Mouse (Mus musculus): Measurements from ENCODE around the gene Lcor.

Lcor gene

DNA sequence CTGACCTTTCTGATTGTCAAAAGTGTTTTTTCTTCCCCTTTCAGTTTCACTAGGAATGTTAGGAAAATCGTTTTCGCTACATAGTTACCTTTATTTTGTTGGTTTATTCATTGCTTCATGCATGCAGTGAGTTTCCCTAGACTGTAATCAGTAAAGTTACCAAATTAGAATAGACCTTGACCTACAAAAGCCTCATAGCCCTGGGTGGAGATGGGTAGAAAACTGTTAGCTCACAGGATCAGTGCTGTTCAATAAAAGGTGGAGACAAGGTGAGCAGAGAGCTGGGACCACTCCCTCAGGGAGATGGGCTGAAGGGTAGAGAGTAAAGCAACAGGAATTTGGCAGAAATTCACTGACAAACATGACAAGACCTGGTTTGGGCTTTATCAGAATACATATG lies 91.3 kb downstream of the Lcor start:
- no peak for DNase-seq

DNA sequence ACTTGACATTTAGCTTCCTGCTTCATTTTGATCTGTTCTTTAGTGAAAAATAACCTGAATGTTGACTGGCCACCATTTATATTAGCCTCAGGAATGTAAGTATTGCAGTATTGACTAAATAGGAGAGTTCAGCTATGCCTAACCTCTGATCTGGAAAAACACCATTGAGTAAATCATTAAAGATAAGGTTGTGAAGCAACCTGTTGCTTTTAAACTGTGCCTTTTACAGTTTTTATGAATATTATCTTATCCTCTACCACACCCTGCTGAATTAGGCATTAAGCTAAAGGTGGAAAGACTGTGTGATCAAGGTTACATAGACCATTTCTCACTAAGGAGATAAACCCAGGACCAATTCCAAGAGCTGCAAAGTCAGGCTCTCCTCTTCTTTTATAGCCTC lies 95.1 kb downstream of the Lcor start:
- no peak for DNase-seq

DNA sequence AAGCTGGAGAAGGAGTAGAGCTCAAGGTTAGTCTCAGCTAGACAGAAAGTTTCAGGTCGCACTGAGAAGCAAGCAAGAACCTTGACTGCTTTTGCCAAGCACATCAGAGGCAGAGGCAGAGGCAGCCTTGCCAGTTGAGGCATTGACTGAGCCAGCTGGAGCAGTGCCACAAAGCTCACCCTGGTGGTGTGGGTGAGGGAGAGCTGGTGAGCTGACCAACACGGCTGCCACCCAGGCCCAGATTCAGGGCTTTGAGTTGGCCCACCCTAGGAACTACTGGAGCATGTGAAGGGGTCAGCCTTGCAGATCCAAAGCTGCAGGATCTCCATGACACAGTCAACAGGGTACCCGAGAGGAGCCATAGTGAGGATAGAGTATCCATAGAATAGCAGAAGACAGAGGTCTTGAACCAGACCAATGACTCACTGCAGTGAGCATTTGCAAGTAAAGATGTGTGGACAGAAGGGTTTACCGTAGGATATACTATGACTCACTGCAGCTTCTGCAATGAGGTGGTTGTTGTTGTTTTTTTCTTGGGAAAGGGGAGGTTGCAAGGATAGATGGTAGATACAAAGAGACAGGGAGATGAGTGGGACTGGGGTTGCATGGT lies 97.0 kb downstream of the Lcor start:
- no peak for DNase-seq

DNA sequence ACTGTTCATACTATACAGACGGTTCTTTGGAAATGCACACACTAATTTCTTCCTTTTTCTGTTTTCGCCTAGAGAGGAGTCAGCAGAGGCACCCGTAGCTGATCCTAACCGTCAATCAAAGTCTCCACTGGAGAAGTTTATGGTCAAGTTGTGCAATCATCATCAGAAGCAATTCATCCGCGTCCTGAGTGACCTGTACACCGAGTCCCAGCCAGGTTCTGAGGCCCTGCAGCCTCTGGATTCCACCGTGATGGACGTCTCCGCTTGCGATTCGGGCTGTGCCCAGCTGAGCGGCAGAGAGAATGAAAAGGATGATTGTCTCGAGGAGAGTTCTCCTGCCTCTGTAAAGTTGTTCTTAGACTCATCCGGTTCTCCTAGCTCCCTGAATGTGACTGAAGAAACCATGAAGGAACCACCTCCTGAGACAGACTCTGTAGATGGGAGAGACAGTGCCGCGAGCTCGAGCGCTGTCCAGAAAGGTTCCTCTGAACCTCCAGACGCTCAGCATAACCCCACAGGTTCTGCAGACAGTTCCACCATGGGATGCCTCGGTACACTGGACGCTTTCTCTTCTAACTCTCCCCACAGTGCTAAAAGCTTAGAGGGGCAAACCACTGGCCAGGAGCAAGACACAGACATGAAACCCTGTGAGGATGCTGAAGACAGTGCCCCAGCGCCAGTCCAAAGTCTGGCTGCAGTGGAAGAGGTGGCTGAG lies 99.4 kb downstream of the Lcor start, which contains the start of gene Gm340:
Gene Gm340 (plus strand): TSS at position 665 of the 715 bp plus-strand sequence.
- DNase-seq: no peak

DNA sequence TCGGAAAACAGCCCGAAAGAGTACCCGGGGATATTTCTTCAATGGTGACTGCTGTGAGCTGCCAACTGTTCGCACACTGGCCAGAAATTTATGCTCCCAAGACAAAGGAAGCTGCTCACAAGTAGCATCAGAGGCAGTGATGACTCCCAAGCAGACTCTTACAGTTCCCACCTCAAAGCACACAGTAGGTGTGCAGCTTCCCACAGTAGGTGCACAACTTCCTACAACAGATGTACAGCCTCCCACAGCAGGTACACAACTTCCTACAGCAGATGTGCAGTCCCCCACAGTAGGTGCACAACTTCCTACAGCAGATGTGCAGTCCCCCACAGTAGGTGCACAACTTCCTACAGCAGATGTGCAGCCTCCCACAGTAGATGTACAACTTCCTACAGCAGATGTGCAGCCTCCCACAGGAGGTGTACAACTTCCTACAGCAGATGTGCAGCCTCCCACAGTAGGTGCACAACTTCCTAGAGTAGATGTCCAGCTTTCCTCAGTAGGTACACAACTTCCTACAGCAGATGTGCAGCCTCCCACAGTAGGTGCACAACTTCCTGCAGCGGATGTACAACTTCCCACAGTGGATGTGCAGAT lies 100.6 kb downstream of the Lcor start:
- no peak for DNase-seq

DNA sequence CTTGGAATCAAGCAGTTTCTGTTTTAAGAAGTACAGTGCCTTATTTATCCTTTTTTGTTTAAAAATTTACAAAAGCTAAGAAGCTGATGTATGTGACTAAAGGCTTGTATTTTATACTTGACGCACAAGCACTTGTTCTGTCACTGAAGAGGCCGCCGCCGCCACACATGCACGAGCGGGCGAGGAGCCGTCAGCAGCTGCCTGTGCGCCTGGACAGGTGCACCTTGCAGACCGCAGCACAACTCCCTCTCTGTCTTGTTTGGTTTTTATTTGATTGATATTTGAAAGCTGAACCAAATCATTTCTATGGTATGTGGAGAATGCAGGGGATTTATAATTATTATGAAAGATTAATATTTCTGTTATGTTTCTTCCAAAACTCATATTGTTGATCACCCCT lies 104.3 kb downstream of the Lcor start:
- DNase-seq: no peak

DNA sequence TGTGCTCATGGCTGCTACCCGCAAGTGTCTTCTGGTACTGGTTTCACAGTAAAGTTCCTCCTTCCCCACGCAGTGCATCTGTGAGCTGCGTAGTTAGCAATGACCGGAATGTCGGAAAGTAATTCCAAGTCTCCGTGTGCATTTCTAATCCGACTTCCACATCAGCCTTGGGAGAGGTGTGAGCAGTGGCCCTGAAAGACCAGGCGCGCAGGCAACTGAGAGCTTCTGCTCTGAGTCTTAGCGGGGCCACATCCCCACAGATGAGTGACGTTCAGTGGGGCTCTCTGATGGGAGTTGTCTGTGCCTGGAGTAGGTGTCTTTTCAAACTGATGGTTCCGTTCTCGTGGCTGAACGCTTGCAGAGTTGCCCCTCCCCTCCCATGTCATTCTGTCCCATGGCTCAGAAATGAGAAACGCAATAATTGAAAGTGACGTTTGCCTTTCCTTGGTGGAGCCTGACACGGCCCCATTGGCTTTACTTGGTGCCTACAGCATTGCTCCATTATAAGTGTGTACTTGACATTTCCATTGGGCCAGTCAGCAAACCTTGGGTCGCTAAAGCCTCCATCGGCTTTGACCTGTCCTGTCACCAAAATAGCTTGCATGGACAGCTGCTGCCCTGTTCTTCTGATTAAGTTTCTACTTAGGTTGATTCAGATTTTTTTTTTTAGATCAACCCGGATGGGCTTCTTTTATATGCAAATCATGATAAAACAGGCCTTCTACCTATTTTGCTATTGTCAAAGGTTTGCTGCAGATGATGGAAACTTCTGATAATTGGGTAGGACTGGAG lies 105.2 kb downstream of the Lcor start:
- DNase-seq: no peak

DNA sequence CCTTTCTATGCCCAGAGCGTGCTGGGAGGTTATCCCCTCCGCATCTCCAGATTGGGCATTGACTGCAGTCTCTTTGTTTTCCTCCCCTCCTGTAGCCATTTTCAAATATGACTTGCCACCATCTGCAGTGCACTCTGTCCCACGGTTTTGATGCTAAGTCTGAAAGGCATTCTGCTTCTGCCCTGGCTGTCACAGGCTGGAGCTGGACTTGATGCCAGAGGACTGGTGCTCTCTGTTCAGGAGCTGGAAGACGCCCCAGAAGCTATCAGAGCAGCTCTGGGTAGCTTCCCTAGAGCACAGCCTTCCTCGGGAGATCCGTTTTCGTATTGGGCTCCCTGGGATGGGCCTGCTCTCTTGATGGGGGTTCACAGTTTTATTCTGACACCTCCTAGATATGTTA lies 106.6 kb downstream of the Lcor start:
- DNase-seq: no peak

DNA sequence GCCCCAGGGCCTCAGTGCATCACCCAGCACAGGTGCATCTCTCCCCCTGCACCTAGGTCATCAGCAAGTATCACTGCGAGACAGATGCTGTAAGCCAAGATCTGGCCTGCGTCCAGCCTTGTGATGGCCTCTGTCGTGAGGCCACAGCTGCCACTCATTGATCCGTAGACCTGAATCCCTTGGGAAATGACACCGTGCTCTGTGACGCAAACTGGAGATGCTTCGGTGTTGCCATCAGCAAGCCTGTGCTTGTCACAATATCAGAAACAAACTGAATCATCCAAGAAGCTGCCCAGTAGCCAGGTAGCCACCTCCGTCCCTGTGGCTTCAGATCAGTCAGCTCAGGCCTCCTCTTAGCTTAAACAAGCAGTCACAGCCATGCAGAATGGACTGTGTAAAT lies 107.2 kb downstream of the Lcor start:
- DNase-seq: no peak

DNA sequence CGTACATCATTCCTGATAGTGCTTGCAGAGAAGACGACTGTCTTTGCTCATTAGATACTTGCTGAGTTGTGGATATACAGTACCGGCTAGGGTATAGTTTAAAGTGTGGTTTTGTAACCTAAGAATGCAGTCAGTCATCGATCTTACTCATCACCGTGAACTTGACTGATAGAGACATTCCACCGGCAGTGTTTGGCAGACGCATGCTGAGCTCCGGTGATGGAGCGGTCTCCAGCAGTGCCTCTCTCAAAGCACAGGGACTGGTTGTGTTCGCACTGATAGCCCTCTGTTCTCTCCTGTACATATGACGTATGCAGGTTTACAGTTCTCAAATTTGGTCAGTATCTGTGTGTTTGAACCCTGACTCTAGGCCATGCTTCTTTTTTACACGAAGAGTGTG lies 109.4 kb downstream of the Lcor start:
- no peak for DNase-seq

DNA sequence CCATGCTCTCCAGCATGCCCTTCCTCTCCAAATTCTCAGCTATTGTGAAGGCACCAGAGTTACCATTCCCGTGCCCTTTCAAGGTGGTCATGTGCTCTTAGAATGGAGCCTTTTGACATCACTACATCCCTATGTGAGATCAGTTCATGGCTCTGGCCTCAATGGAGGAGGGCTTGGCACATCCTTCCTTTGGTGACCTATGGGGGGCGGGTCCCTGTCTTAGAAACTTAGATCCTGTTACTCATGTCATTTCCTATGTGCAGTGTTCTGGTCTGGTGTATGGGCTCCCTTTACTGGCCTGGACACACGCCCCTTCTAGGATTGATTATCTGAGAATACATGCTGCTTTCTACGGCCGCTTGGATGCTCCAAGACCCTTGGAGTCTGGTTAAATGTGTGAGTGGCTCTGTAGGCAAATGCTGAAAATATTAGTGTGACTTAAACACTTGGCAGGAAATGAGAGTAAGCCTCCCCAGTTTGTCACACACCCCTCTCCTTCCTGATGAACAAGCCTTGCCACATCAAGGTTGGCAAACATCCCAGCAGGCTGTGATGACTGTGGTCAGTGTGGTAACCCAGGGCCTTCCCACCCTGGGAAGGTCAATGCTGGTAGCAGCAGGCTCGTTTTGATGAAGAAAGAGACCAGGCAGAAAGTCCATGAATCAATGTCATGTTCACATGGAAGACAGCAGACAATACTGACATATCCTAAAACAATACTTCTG lies 114.9 kb downstream of the Lcor start:
- DNase-seq: no peak

DNA sequence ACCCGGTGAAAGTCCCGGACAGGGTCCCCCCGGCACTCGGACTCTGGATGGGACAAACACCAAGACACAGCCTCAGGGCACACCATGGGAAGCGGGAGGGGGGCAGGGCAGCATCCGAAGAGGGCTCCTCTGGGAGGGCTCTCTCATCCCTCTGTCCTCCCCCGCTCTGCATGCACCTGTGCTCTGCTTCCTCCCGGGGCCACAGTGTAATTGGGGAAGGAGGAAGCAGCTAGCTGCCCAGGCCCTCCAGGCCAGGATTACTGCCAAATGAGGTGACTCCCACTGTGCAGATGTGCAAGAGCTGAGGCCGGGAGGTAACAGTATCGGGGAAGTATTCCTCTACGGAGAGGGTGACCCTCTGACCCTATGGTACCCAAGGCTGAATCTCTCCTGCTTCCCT lies 118.2 kb downstream of the Lcor start:
- no peak for DNase-seq

DNA sequence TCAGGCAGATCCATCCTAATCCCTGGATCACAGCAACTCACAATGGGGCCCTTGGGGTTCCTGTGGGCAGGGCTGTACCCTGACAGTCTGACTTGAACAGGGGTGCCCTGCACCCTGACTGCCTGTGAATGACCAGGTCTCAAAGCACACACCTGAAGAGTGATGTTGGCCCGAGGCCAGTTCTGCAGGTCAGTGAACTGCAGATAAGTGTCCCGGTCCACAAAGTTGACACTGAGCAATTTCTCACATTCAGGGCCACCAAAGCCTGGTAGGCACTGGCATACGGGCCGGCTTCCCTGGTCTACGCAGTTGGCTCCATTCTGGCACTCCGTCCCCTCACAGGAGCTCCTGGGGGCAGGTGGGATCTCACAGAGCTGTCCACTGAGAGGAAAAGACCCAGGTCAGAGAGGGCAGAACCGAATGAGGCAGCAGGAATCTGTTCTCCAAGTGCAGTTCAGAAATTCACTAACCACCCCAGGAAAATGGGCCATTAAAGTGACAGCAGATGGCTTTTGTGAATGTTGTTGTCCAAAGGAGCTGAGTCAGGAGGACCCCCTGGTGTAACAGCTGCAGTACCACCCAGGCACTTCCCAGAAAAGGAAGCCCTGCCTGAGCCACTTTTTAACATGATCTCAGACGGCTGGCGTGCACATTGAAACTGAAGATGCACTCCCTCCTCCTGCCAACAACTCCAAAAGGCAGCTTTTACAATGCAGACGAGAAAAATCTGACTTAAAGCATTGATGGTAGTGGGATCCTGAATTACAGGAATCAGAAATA lies 124.0 kb downstream of the Lcor start:
- DNase-seq: no peak

DNA sequence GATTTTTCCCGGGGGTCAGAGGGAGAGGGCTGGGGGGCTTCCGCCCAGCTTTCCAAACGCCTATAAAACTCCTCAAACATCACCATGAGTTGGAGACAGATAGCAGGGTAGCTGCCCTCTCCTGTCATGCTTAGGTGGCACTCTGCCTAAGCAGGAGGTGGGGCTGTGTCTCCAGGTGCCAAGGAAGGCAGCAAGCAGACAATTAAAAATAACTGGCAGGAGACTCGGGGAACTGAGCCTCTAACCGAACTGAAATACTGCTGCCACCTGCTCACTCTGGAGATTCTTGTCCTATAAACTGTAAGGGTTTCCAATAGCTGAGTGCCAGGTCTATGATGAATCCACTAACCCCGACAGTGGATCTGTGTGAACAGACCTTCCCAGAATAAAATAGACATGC lies 129.2 kb downstream of the Lcor start:
- DNase-seq: no peak
